Mouse (Mus musculus): ENCODE results near the gene Iqub.

Gene Iqub

DNA sequence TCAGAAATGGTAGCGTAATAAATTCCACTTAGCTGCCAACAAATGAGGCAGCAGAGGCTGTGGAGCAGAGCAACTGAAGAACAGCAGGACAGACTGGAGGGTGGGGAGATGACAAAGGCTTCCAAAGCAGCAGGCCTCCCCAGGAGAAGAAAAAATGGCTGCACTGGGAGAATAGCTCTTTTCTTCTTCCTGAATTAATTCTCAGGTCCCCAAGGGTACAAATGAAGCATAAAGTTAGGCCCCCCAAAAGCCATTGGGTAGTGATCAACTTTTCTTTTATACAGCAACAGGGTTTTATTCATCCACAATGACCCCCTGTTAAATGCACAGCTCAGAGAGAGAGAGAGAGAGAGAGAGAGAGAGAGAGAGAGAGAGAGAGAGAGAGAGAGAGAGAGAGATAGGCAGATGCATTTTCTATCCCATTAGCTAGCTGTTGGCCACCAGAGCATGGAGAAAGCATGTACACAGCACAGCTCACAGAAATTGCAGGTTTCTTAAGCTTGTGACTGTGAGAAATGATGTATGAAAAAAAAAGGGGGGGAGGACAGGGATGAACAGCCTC is 44.2 kb downstream of the Iqub start:
- DNase-seq (ENCODE audit: low spot score), result no peak

GRCm38 (mm10) chr6:24470135-24470534 is 44.7 kb downstream of the Iqub start:
- no peak for DNase-seq (ENCODE audit: low spot score)

GRCm38 (mm10) chr6:24456097-24456496 is 58.8 kb downstream of the Iqub start:
- DNase-seq (ENCODE audit: low spot score), result peak; percentile 62

GRCm38 (mm10) chr6:24451026-24451821 is 63.6 kb downstream of the Iqub start:
- DNase-seq (ENCODE audit: low spot score), result no peak

- no peak for DNase-seq (ENCODE audit: low spot score)
Measured at GRCm38 (mm10) chr6:24450241-24450640, 64.6 kb downstream of the Iqub start.

GRCm38 (mm10) chr6:24416056-24416455 is 98.8 kb downstream of the Iqub start:
- no peak for DNase-seq (ENCODE audit: low spot score)

GRCm38 (mm10) chr6:24415500-24415899 is 99.4 kb downstream of the Iqub start:
- no peak for DNase-seq (ENCODE audit: low spot score)

- DNase-seq (ENCODE audit: low spot score), result peak; percentile 20
Measured at GRCm38 (mm10) chr6:24408573-24409427, 106.1 kb downstream of the Iqub start.

- no peak for DNase-seq (ENCODE audit: low spot score)
Measured at GRCm38 (mm10) chr6:24407743-24408142, 107.1 kb downstream of the Iqub start.

DNA sequence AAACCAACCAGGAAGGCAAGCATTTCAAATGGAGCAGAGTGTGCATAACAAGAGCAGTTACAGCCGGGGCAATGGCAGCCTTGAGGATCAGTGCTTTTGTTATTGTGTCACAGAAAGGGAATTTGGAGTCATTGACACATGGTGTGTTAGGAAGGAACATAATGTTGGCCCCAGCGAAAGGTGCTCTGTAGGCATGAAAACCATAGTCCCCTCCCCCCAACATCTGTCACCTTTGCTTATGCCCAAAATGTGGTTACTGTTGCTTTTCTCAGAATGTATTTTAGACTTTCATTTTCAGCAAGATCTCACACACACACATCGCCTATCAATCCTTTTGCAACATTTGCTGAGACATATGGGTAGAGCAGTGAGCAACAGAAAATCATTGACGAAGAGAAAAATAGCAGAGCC is 117.6 kb downstream of the Iqub start:
- DNase-seq (ENCODE audit: low spot score), result peak; percentile 65
